Mouse (Mus musculus): Measurements from ENCODE around the gene Gcc1.

DNA sequence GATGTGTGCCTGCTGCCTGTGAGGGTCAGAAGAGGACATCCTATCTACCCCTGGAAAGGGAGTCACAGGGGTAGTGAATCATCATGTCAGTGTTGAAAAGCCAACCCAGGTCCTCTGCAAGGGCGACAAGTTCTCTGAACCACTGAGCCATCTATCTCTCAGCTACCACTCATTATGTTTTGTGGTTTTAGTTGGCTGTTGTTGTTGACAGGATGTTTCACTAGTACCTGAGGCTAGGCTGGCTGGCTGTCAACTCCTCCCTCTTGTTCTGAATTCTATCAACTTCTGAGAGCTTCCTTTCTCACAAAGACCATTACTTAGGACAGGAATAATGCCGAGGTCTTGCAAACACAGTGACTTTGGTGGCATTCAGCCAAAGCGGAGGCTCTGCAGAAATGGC, 43.0 kb downstream of the Gcc1 start:
- no peak for TF ChIP-seq CTCF (IDR thresholded peaks at IDR 0.05; ENCODE audit: low read depth, low read length)
- TF ChIP-seq GATA2 (IDR thresholded peaks at IDR 0.05; ENCODE audit: borderline replicate concordance, low read depth, low read length), result no peak

Data from G1E (cell line).